Mouse (Mus musculus) liver, embryonic 11.5 days (tissue): ENCODE results near the gene Olfr561. TPM values are rescaled to one million over a fixed set of nuclear protein-coding genes. Genes with fewer than 3 reads are reported as not detected.

Experiments used
- ATAC-seq: fragments of 200-750 bp; cut with Nextera tagmentation; replicated peaks from 2 replicates; pipeline ENCODE4 v1.8.0; 2017; ENCODE audit warnings: moderate number of reproducible peaks, mild to moderate bottlenecking, moderate TSS enrichment, moderate library complexity; ENCODE audit not compliant: low FRiP score
- DNase-seq: peaks from one replicate; pipeline ENCODE4 v3.0.0-alpha.2; 2017; ENCODE audit warnings: low spot score
- H3K27ac ChIP-seq: fragments of 300-500 bp; sonication (generic); 2 replicates; pipeline ENCODE4 v1.5.1; 2014; ENCODE audit warnings: mild to moderate bottlenecking, low read depth, low read length, control low read depth
- H3K27me3 ChIP-seq: fragments of 300-500 bp; sonication (generic); replicated peaks from 2 replicates; pipeline ENCODE4 v1.6.1; 2014; ENCODE audit warnings: low read length, mixed read lengths; ENCODE audit not compliant: control insufficient read depth, insufficient read depth
- H3K36me3 ChIP-seq: fragments of 300-500 bp; sonication (generic); 2 replicates; pipeline ENCODE4 v1.6.1; 2014; ENCODE audit warnings: mild to moderate bottlenecking, low read length, moderate library complexity, mixed read lengths; ENCODE audit not compliant: control insufficient read depth, insufficient read depth
- H3K4me1 ChIP-seq: fragments of 300-500 bp; sonication (generic); replicated peaks from 2 replicates; pipeline ENCODE4 v1.6.1; 2014; ENCODE audit warnings: low read length, mixed read lengths; ENCODE audit not compliant: control insufficient read depth, insufficient read depth
- H3K4me2 ChIP-seq: fragments of 300-500 bp; sonication (generic); 2 replicates; pipeline ENCODE4 v1.6.1; 2014; ENCODE audit warnings: mild to moderate bottlenecking, control low read depth, moderate library complexity
- H3K4me3 ChIP-seq: fragments of 300-500 bp; sonication (generic); 2 replicates; pipeline ENCODE4 v1.5.1; 2014; ENCODE audit warnings: low read depth, low read length, control low read depth
- H3K9ac ChIP-seq: fragments of 300-500 bp; sonication (generic); 2 replicates; pipeline ENCODE4 v1.6.1; 2014; ENCODE audit warnings: low read depth, low read length, control low read depth
- H3K9me3 ChIP-seq: fragments of 300-500 bp; sonication (generic); 2 replicates; pipeline ENCODE4 v1.6.1; 2016; ENCODE audit warnings: low read length, inconsistent platforms, mixed read lengths; ENCODE audit not compliant: control insufficient read depth
- WGBS: fragments of 180-500 bp; shearing (Covaris S2); extraction: QIAGEN DNeasy Blood & Tissue Kit; methylation state at CpG from one replicate; pipeline ENCODE4 v1.1.7; 2014; 5-methylcytosine and 5-hydroxymethylcytosine counted together
- polyA plus RNA-seq: library from polyadenylated mRNA; unstranded; fragments of >200 nt; fragmentation: Nextera tagmentation; extraction: Ambion mirVana; gene quantifications from 2 replicates; pipeline ENCODE4 v1.2.1, GENCODE M21; 2014

The Olfr561 gene
- not detected in 2 replicates for polyA plus RNA-seq

DNA sequence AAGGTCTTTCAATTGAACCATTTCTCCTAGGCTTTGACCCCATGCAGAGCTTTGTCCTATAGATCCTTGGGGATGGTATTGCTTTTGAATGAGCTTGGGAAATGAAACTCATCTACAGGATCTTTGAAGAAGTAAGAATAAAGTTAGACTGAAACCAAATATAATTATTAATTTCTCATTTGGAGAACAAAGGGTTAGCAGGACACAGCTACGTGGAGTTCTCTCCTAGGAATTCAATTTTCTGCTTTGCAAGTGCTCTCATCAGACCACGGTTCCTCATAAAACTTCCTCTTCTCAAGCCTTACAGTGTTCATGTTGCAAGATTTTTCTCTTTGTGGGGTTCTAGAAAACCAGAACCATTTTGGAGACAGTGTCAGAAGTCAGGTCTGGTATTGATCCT lies at the start of gene Olfr561:
Gene Olfr561, plus strand, starts transcription at position 301 of the 400 bp plus-strand sequence.
- 62% methylated on average over 2 of the region's 2 CpGs for WGBS
- H3K4me1 ChIP-seq = no peaks in the 10 kb centered on the region
- no peaks in the 10 kb centered on the region for H3K27me3 ChIP-seq
- H3K9me3 ChIP-seq = no peaks in the 10 kb centered on the region
- no peak for DNase-seq
- H3K4me2 ChIP-seq = no peak within 1 kb of the TSS
- no peak within 1 kb of the TSS for H3K9ac ChIP-seq
- H3K27ac ChIP-seq = no peak within 1 kb of the TSS
- no peaks in the 10 kb centered on the region for H3K36me3 ChIP-seq
- no peak for ATAC-seq
- no peak within 1 kb of the TSS for H3K4me3 ChIP-seq

DNA sequence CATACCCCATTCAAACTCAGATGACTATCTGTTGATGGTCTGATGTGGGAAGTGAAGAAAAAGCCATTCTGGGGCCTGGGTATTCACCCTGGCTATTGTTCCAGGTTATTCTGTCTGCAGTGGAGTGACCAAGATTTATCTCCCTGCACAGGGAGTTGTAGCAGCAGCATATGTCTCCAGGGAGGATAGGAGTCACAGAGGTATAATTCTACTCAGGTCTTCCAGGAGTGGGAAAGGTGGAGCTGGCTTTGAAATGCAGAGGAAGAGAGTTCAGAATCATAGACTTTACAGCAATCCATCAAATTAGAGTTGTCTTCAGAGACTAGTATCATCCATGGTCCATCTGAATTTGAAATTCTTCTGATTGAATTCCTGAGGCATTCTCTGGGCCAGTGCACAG lies 43.6 kb upstream of the Olfr561 start, which contains the start of gene Olfr559:
Gene Olfr559, minus strand, starts transcription at position 101 of the 400 bp plus-strand sequence.
- Histone ChIP-seq H3K4me1 (no peaks in the 10 kb centered on the region), H3K4me3 (no peak within 1 kb of the TSS), H3K9ac (no peak within 1 kb of the TSS), H3K9me3 (no peaks in the 10 kb centered on the region), H3K27ac (no peak within 1 kb of the TSS), H3K4me2 (no peak within 1 kb of the TSS), H3K27me3 (no peaks in the 10 kb centered on the region), H3K36me3 (no peaks in the 10 kb centered on the region)
- DNase-seq (no peak), ATAC-seq (no peak)

DNA sequence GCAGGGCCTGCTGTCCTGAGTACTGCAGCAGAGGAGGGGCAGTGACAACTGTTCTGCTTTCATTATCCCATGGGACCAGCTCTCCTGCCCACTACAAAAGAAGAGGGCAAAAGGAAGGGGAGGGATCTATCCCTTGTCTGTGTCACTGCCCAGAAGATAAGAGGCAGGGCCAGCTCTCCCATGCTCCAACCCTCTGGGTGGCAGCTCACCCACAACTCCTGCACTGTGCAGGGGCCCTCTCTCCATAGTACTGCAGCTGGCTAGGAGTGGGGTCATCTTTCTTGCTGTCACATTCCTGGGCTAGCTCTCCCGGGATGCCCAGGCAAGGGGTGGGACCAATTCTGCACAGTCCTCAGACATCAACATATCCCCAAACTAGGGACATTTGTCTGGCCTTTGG lies 37.2 kb upstream of the Olfr561 start:
- no peaks in the 10 kb centered on the region for H3K9me3 ChIP-seq
- no peak overlapping the region for H3K4me3 ChIP-seq
- WGBS = 64% methylated on average over 1 of the region's 1 CpGs
- H3K36me3 ChIP-seq = no peaks in the 10 kb centered on the region
- no peaks in the 10 kb centered on the region for H3K27me3 ChIP-seq
- H3K27ac ChIP-seq = no peak overlapping the region
- DNase-seq (no peak), ATAC-seq (no peak)
- H3K4me1 ChIP-seq = no peaks in the 10 kb centered on the region
- no peak overlapping the region for H3K9ac ChIP-seq
- no peak overlapping the region for H3K4me2 ChIP-seq

DNA sequence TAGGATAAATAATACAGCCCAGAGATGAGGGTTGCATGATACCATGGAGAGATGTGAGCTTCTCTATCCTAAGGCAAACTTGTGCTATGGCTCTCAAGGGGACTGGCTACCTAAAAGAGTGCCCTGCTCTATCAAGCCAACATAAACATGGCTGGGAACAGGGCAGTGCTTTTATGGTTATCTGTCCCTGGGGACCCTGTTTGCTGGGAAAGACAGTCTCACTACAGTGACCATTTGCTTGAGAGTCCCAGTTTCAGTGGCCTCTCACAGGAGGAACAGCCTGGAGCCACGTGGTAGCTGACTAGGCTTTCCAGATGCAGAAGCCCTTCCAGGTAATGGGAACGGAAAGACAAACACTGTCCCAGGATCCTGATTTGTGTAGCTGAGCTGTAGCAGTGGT lies 33.3 kb upstream of the Olfr561 start:
- H3K36me3 ChIP-seq = no peaks in the 10 kb centered on the region
- ATAC-seq (no peak), DNase-seq (no peak)
- WGBS = 48% methylated on average over 2 of the region's 2 CpGs
- H3K9ac ChIP-seq = no peak overlapping the region
- no peaks in the 10 kb centered on the region for H3K4me1 ChIP-seq
- H3K27me3 ChIP-seq = no peaks in the 10 kb centered on the region
- no peak overlapping the region for H3K4me2 ChIP-seq
- no peak overlapping the region for H3K27ac ChIP-seq
- no peak overlapping the region for H3K4me3 ChIP-seq
- no peaks in the 10 kb centered on the region for H3K9me3 ChIP-seq

- no peaks in the 10 kb centered on the region for H3K36me3 ChIP-seq
- H3K9ac ChIP-seq = no peak overlapping the region
- ATAC-seq = no peak
- 16% methylated on average over 1 of the region's 1 CpGs for WGBS
- no peaks in the 10 kb centered on the region for H3K4me1 ChIP-seq
- H3K9me3 ChIP-seq = no peaks in the 10 kb centered on the region
- no peaks in the 10 kb centered on the region for H3K27me3 ChIP-seq
- no peak for DNase-seq
- H3K4me3 ChIP-seq = no peak overlapping the region
- H3K4me2 ChIP-seq = no peak overlapping the region
- no peak overlapping the region for H3K27ac ChIP-seq
These were observed 18.9 kb upstream of the Olfr561 start for GRCm38 (mm10) chr7:102752086-102752485.

DNA sequence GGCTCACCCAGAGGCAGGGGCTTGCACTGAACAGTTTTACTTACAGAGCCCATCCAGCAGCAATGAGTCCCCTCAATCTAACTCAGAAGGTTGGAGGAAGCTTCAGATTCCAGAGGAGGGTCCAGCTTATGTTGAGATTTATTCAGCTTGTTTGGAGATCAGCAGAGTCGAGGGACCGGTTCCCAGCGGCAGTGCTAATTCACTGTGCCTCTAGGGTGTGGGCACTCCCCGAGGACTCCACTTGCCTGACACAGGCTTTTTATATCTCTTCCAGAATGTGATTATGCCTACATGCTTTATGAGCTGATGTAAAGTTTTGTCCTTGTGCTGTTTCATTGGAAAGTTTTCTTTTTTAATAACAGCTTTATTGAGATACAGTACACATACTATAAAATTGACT lies 11.8 kb upstream of the Olfr561 start, which contains the start of the genes Olfr560 and Olfr78:
Gene Olfr560, minus strand, starts transcription at position 101 of the 400 bp plus-strand sequence.
Gene Olfr78, minus strand, starts transcription at position 206 of the 400 bp plus-strand sequence.
- no peaks in the 10 kb centered on the region for H3K36me3 ChIP-seq
- H3K27ac ChIP-seq = no peak within 1 kb of the TSS
- no peaks in the 10 kb centered on the region for H3K27me3 ChIP-seq
- H3K4me3 ChIP-seq = no peak within 1 kb of the TSS
- DNase-seq = no peak
- H3K4me1 ChIP-seq = no peaks in the 10 kb centered on the region
- no peak within 1 kb of the TSS for H3K9ac ChIP-seq
- H3K4me2 ChIP-seq = no peak within 1 kb of the TSS
- ATAC-seq = no peak
- H3K9me3 ChIP-seq = no peaks in the 10 kb centered on the region
- WGBS = 67% methylated on average over 4 of the region's 4 CpGs

DNA sequence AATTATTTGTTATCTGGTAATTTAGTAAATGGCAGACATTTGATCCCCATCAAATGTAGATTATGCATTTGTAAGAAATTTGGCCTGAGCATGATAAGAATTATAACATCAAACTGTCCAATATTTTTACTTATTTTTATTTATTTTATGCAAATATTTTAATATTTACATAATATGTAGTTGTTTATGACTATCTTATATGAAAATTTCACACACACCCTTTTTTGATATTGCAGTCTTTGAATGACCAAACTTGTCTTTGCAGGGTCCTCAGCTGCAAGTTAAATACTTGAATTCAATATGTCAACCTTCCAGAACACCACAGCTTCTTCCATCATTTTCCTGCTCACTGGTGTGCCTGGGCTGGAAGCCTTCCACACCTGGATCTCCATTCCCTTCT lies 32.2 kb downstream of the Olfr561 start, which contains the start of gene Olfr564:
Gene Olfr564, plus strand, starts transcription at position 301 of the 400 bp plus-strand sequence.
- no peak within 1 kb of the TSS for H3K4me3 ChIP-seq
- H3K9ac ChIP-seq = no peak within 1 kb of the TSS
- DNase-seq (no peak), ATAC-seq (no peak)
- no peak within 1 kb of the TSS for H3K4me2 ChIP-seq
- no peaks in the 10 kb centered on the region for H3K9me3 ChIP-seq
- no peak within 1 kb of the TSS for H3K27ac ChIP-seq
- H3K36me3 ChIP-seq = no peaks in the 10 kb centered on the region
- H3K27me3 ChIP-seq = no peaks in the 10 kb centered on the region
- no peaks in the 10 kb centered on the region for H3K4me1 ChIP-seq

Other genes with a start within 250 kb of the Olfr561 start
- not detected in 2 replicates for gene Olfr547, start 236.5 kb upstream of the Olfr561 start, polyA plus RNA-seq
- gene Olfr548-ps1, start 230.3 kb upstream of the Olfr561 start, polyA plus RNA-seq = not detected in 2 replicates
- not detected in 2 replicates for gene Olfr549, start 221.4 kb upstream of the Olfr561 start, polyA plus RNA-seq
- 0.88 and 1.3 TPM in 2 replicates for gene Trim21, start 205.7 kb upstream of the Olfr561 start, polyA plus RNA-seq
- not detected in 2 replicates for gene Olfr550, start 199.8 kb upstream of the Olfr561 start, polyA plus RNA-seq
- not detected in 2 replicates for gene Olfr551, start 179.3 kb upstream of the Olfr561 start, polyA plus RNA-seq
- not detected in 2 replicates for gene Olfr552, start 173.5 kb upstream of the Olfr561 start, polyA plus RNA-seq
- gene Olfr553, start 153.0 kb upstream of the Olfr561 start, polyA plus RNA-seq = not detected in 2 replicates
- gene Olfr554, start 132.8 kb upstream of the Olfr561 start, polyA plus RNA-seq = not detected in 2 replicates
- gene Olfr555, start 112.4 kb upstream of the Olfr561 start, polyA plus RNA-seq = not detected in 2 replicates
- not detected in 2 replicates for gene Olfr556, start 106.3 kb upstream of the Olfr561 start, polyA plus RNA-seq
- 5.1 and 6.8 TPM in 2 replicates for gene Trim68, start 83.9 kb upstream of the Olfr561 start, polyA plus RNA-seq
- gene Olfr557, start 75.3 kb upstream of the Olfr561 start, polyA plus RNA-seq = not detected in 2 replicates
- gene Olfr558, start 69.0 kb upstream of the Olfr561 start, polyA plus RNA-seq = not detected in 2 replicates
- not detected in 2 replicates for gene Olfr33, start 52.2 kb upstream of the Olfr561 start, polyA plus RNA-seq
- gene Olfr559, start 43.7 kb upstream of the Olfr561 start, polyA plus RNA-seq = not detected in 2 replicates
- not detected in 2 replicates for gene Olfr560, start 11.9 kb upstream of the Olfr561 start, polyA plus RNA-seq
- gene Olfr78, start 11.8 kb upstream of the Olfr561 start, polyA plus RNA-seq = not detected in 2 replicates
- not detected in 2 replicates for gene Olfr564, start 32.3 kb downstream of the Olfr561 start, polyA plus RNA-seq
- gene Olfr566, start 87.5 kb downstream of the Olfr561 start, polyA plus RNA-seq = not detected in 2 replicates
- gene Olfr568, start 105.9 kb downstream of the Olfr561 start, polyA plus RNA-seq = not detected in 2 replicates
- gene Olfr569, start 119.7 kb downstream of the Olfr561 start, polyA plus RNA-seq = not detected in 2 replicates
- not detected in 2 replicates for gene Olfr570, start 123.4 kb downstream of the Olfr561 start, polyA plus RNA-seq
- gene Olfr571, start 146.3 kb downstream of the Olfr561 start, polyA plus RNA-seq = not detected in 2 replicates
- not detected in 2 replicates for gene Olfr572, start 153.2 kb downstream of the Olfr561 start, polyA plus RNA-seq
- not detected in 2 replicates for gene Olfr573-ps1, start 171.4 kb downstream of the Olfr561 start, polyA plus RNA-seq
- gene Olfr574, start 177.2 kb downstream of the Olfr561 start, polyA plus RNA-seq = not detected in 2 replicates
- not detected in 2 replicates for gene Olfr575, start 187.6 kb downstream of the Olfr561 start, polyA plus RNA-seq
- not detected in 2 replicates for gene Olfr576, start 191.4 kb downstream of the Olfr561 start, polyA plus RNA-seq
- not detected in 2 replicates for gene Olfr577, start 204.7 kb downstream of the Olfr561 start, polyA plus RNA-seq
- gene Olfr578, start 218.1 kb downstream of the Olfr561 start, polyA plus RNA-seq = not detected in 2 replicates